Mouse (Mus musculus) large intestine, adult 2 months (tissue): ENCODE measurements around the gene Gosr1. TPM values are rescaled to one million over a fixed set of nuclear protein-coding genes. Genes with fewer than 3 reads are reported as not detected.
"Not testable (repeated sequence)": the region's sequence is repeated elsewhere in the genome, so short reads cannot be mapped to it uniquely, and the experiment has no call there.

Source experiments
- DNase-seq: peaks from one replicate; pipeline ENCODE4 v3.0.0-alpha.2; 2012; ENCODE audit warnings: low read depth, low spot score
- WGBS: fragments of 180-500 bp; shearing (Covaris S2); methylation state at CpG from one replicate; pipeline ENCODE4 v1.1.7; 2018; 5-methylcytosine and 5-hydroxymethylcytosine counted together
- polyA plus RNA-seq: library from polyadenylated mRNA; depleted of rRNA; stranded (reverse); fragments of >200 nt; gene quantifications from 2 replicates; pipeline ENCODE4 v1.2.3, GENCODE M21; 2012

Gosr1 gene
- polyA plus RNA-seq, 1 experiment: 15.9 TPM

DNA sequence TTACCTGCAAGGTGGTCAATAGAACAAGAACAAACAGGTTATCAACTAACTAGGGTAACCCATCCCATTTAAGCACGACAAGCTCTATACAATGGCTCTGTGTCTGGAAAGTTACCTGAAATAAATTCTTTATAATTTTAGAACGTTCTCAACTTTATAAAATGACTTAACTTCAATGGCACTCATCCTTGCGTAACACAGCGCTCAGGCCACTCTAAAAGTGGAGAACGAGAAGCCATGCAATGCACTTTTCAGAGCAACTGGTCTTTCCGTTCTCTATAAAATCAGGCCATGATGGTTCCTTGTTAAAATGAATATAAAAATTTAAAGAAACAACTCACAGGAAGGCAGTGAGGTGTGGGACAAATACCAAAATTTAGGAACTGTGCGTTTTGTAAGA, 20.9 kb downstream of the Gosr1 start:
- WGBS: 92% methylated on average over 7 of the region's 7 CpGs
- DNase-seq: no peak

GRCm38 (mm10) chr11:76739125-76739524, 24.3 kb downstream of the Gosr1 start:
- no peak for DNase-seq
- 76% methylated on average over 6 of the region's 6 CpGs for WGBS

DNA sequence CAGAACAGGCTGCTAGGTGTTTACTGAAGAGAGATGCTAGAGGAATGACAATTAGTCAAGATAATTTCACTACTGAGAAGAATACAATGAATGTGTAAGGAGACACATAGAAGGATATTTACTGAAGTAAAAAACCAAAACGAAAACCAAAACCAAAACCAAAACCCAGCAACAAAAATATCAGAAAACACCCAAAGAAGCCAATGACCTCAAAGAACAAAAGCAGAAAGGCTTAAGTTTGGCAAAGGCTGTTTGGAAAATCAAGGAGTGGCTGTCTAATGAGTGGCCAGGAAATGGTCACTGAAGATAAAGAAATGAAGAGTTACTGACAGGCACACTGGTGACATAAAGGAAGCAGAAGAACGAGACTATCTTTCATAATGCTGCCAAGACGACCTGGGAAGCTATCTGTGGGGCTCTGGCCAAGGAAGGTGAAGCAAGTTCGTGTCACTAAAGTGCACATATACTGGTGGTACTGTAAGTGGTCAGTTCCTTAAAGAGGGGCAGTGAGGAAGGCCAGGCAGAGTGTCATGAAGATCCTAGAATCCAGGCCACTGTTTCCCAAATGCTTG, 27.5 kb downstream of the Gosr1 start:
- no peak for DNase-seq
- 64% methylated on average over 4 of the region's 4 CpGs for WGBS

- no peak for DNase-seq
- 72% methylated on average over 3 of the region's 3 CpGs for WGBS
These were observed 28.8 kb downstream of the Gosr1 start for GRCm38 (mm10) chr11:76734560-76734959.

- 71% methylated on average over 3 of the region's 3 CpGs for WGBS
- DNase-seq: no peak
These were observed 32.7 kb downstream of the Gosr1 start for GRCm38 (mm10) chr11:76730650-76731049.

GRCm38 (mm10) chr11:76728093-76728492, 35.3 kb downstream of the Gosr1 start:
- 96% methylated on average over 11 of the region's 11 CpGs for WGBS
- no peak for DNase-seq

DNA sequence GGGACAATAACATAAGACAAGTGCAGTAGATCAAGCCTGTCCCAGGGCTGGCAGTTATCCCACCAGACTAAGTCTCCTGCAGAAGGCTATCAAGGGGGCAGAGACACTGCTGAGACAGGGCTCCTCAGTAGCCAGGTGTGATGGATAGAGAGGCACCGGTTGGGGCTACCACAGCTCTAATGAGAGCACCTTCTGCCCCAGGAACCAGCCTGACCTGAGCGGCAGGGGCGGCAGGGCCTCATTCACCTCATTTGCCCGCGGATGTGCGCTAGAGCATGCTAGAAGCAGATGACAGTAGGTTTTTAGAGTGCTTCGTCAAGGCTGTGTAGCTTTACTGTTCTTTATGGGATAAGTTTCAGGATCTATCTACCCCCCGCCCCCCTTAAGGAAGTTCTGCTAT, 39.5 kb downstream of the Gosr1 start:
- 74% methylated on average over 8 of the region's 8 CpGs for WGBS
- no peak for DNase-seq

- 66% methylated on average over 4 of the region's 4 CpGs for WGBS
- DNase-seq: no peak
These were observed 46.4 kb downstream of the Gosr1 start for GRCm38 (mm10) chr11:76717000-76717399.

DNA sequence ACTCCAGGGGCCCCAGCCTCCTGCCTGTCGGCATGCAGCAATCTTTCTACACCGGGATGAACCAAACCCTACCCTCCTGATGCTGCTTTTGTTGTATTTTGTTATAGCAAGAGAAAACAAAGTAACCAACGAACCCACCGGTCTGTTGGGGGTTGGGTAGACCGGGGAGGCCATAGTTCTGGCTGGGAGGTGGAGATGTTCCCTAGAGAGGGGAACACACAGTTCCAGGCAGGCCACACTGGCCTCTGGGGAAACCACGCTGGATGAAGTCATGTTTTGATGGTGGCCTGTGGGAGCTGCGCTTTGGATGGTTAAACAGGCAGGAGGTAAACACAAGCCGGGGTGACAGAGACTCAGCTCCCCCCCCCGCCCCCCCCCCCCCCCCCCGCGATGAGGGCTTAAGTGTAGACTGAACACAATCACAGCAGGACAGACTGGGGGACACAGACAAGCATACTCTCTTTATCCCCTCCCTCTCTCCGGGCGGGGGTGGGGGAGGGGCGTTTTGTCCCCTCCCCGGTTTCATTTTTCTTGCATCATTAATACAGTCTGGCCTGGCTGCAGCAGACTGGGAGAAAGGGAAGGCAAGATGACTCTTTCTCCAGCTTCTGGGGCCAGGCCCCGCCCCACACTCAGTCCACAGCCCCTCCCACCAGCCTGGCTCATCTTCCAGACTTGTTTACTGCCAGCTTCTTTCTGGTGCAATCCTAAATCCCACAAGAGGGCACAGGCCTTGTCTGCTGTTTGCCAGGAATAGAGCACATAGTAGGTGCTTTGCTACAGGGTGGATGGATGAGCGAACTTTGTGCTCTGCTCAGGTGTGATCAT, 53.5 kb downstream of the Gosr1 start:
- DNase-seq: no peak
- WGBS: 37% methylated on average over 15 of the region's 17 CpGs

- DNase-seq: no peak
- 72% methylated on average over 1 of the region's 1 CpGs for WGBS
These were observed 54.5 kb downstream of the Gosr1 start for GRCm38 (mm10) chr11:76708881-76709280.

GRCm38 (mm10) chr11:76708066-76708465, 55.3 kb downstream of the Gosr1 start:
- no peak for DNase-seq
- 82% methylated on average over 1 of the region's 1 CpGs for WGBS

DNA sequence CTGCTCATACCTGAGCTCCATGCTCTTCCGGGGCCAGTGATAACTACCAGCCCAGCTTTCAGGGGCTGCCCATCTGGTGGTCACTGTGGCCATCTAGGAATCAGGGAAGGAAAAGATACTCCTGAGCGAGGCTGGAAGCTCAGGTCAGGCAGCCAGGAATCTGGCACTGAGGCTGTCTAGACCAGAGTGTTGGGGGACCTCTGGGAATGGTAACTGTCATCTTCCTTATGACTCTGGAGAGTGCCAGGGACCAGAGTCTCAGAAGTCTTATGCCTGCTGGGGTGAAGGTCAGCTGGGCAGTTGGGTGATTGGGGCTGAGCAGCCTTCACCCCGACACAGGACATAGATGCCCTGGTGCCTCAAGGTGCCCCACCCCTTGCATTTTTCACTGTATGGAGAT, 55.7 kb downstream of the Gosr1 start:
- DNase-seq: no peak
- WGBS: 82% methylated on average over 3 of the region's 3 CpGs

- WGBS: 34% methylated on average over 9 of the region's 9 CpGs
- DNase-seq: no peak
These were observed 63.8 kb downstream of the Gosr1 start for GRCm38 (mm10) chr11:76699626-76700025.

GRCm38 (mm10) chr11:76695810-76696209, 67.6 kb downstream of the Gosr1 start:
- DNase-seq: no peak
- 61% methylated on average over 6 of the region's 6 CpGs for WGBS

DNA sequence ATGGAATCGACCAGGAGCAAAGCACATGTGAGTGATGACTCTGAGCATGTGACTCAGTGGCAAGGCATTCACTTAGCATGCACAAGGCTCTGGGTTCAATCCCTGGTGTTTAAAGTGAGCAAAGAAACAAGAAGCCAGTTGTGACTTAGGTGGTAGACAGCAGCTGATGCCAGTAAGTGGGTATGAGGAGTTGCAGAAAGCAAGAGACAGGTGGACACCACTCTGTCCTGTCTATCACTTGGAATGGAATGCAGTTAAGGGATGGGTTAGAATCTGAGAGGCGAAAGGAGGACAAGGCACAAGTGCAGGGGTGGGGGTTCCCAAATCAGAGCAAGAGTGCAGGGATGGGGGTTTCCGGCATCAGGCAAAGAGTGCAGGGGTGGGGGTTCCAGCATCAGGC, 71.3 kb downstream of the Gosr1 start:
- 85% methylated on average over 3 of the region's 3 CpGs for WGBS
- no peak for DNase-seq

GRCm38 (mm10) chr11:76685604-76686003, 77.8 kb downstream of the Gosr1 start:
- 66% methylated on average over 2 of the region's 2 CpGs for WGBS
- DNase-seq: no peak

GRCm38 (mm10) chr11:76679508-76679907, 83.9 kb downstream of the Gosr1 start, which contains the start of gene Trarg1:
Trarg1 (plus strand) TSS chr11:76679808.
- not testable (repeated sequence) for DNase-seq
- 35% methylated on average over 7 of the region's 8 CpGs for WGBS
